Mouse (Mus musculus): ENCODE data around the gene Il4i1.

The Il4i1 gene

DNA sequence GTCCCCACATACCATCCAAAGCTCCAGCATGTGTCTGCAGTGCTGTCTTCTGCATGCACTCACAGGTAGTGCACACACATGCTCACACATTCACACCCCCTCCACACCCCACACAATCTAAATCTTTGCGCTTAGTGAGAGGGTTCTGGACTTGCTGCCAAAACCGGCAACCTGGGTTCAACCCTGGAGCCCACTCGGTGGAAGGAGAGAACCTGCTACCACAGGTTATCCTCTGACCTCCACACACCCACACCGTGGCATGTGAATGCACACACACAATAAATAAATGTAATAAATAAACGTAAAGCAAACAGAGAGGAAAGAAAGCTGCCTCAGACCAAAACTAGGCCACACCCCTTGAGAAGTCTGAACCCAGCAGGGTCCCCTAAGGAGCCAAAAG, 31.6 kb downstream of the Il4i1 start:
- no peaks in the 10 kb centered on the region for H3K27me3 ChIP-seq (ENCODE audit: insufficient read depth, low read length)
- TF ChIP-seq NANOG (IDR thresholded peaks at IDR 0.05; ENCODE audit: borderline replicate concordance, low read length), result no peak
- no peak for TF ChIP-seq CTCF (conservative IDR thresholded peaks at IDR 0.05; ENCODE audit: low read length)
- TF ChIP-seq POU5F1 (IDR thresholded peaks at IDR 0.05; ENCODE audit: borderline replicate concordance, low read length), result no peak
- no peaks in the 10 kb centered on the region for H3K9me3 ChIP-seq (ENCODE audit: low read length)
- H3K4me3 ChIP-seq (replicated peaks; ENCODE audit: low read length), result peak overlapping the region; percentile 94
- peaks cover 66% of the 10 kb centered on the region for H3K4me1 ChIP-seq (replicated peaks; ENCODE audit: low read depth, low read length)
- H3K36me3 ChIP-seq (ENCODE audit: insufficient read depth, low read length), result peaks cover 72% of the 10 kb centered on the region

DNA sequence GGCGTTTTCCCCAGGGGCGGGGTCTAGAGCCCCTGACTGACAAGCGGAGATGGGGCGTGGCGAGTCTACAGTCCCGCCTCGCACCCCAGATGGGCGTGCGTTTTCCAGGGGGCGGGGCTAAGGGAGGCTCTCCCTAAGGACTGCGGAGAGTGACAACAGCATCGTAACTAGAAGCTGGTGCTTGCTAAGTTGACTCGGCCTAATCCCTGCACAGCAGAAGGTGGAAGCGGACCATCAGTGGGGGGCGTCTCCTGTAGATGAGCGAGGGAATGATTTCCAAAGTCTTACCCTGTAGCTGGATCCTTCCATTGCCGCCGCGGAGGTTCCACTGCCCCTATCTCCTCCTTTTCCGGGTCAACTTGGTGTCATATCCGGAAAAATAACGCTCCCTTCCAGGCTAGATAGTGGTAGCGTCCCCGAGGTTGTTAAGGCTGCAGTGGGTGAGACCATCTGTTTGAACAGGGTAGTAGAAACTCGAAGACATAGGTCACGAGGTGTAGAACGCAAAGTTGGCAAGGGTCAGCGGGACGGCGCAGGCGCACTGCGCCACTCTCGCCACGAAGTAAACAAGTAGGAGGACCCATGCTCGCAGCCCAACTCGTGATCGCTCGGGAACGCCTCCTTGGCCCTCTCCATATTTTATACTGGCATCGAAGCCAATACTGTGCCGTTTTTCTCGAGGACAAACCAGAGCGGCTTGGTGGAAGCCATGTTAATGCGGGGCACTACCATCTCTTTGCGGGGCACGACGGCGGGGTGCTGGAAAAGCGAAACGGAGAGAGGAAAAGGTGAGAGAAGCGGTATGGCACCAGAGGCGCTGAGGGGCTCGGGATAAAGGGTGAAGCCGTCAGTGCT, 32.6 kb downstream of the Il4i1 start, which contains the start of the genes Akt1s1 and Tbc1d17:
Akt1s1 (plus strand) TSS at position 431 of the 855 bp plus-strand sequence.
Tbc1d17 (minus strand) TSS at position 519 of the 855 bp plus-strand sequence.
- TF ChIP-seq CTCF (conservative IDR thresholded peaks at IDR 0.05; ENCODE audit: low read length) (no peak), POU5F1 (IDR thresholded peaks at IDR 0.05; ENCODE audit: borderline replicate concordance, low read length) (no peak), NANOG (IDR thresholded peaks at IDR 0.05; ENCODE audit: borderline replicate concordance, low read length) (no peak)

DNA sequence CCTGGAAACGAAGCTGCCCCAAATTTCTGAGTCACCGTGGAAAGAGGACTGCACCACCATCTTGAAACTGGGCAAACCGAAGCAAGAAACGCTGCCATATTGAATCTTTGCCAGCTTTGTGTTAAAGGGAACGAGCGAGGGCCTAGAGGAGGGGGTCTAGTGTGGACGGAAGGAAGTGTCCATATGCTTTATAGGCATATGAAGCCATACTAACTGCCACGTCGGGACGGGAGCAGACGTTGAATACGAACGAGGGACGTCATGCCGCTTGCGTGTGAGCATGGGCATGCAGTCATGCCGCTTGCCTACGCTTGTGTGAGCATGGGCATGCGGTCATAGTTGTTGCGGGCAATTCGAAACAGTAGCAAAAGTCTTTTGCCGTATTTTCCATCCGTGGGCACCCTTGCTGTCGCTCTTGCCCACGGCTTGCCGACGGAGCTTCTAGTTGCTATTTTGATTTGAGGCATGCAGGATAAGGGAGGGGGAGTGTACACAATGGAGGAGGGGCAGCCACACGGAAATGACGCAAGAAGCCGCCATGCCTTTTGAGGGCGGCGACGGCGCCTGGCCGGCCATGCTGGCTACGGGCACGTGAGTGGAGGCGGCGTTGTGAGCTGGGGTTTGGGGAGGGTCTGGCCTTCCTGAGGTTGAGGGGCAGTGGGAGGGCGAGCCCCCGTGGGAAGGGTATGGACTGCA, 33.4 kb downstream of the Il4i1 start:
- Histone ChIP-seq H3K36me3 (ENCODE audit: insufficient read depth, low read length) (peaks cover 61% of the 10 kb centered on the region), H3K4me1 (replicated peaks; ENCODE audit: low read depth, low read length) (peaks cover 65% of the 10 kb centered on the region), H3K27me3 (ENCODE audit: insufficient read depth, low read length) (no peaks in the 10 kb centered on the region), H3K4me3 (replicated peaks; ENCODE audit: low read length) (peak overlapping the region; percentile 94), H3K9me3 (ENCODE audit: low read length) (no peaks in the 10 kb centered on the region)
- TF ChIP-seq POU5F1 (IDR thresholded peaks at IDR 0.05; ENCODE audit: borderline replicate concordance, low read length), result no peak
- no peak for TF ChIP-seq CTCF (conservative IDR thresholded peaks at IDR 0.05; ENCODE audit: low read length)
- TF ChIP-seq NANOG (IDR thresholded peaks at IDR 0.05; ENCODE audit: borderline replicate concordance, low read length), result no peak

More for the DNA sequence above, 32.6 kb downstream of the Il4i1 start, which contains the start of the genes Akt1s1 and Tbc1d17:
- Histone ChIP-seq H3K27me3 (ENCODE audit: insufficient read depth, low read length) (no peaks in the 10 kb centered on the region), H3K4me1 (replicated peaks; ENCODE audit: low read depth, low read length) (peaks cover 66% of the 10 kb centered on the region), H3K36me3 (ENCODE audit: insufficient read depth, low read length) (peaks cover 69% of the 10 kb centered on the region), H3K9me3 (ENCODE audit: low read length) (no peaks in the 10 kb centered on the region), H3K4me3 (replicated peaks; ENCODE audit: low read length) (peak within 1 kb of the TSS; percentile 94)

DNA sequence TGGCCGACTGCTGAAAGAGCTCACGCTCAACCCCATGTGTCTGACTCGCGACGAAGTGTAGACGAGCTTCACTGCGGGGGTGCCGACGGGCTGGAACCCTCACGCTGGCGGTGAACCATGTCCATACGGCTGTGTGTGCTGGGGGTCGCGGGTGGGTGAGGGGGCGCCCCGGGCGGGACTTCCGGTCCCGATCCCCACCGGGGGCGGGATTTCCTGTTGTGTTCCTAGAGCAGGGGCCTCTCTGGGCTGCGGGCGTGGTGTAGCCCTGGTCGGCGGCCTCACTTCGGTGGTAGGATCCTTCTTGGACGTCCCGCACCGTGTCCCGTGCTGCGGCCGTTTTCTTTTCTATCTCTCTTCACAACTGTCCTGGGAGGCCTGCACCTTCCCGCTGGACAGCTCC, 34.0 kb downstream of the Il4i1 start:
- TF ChIP-seq NANOG (IDR thresholded peaks at IDR 0.05; ENCODE audit: borderline replicate concordance, low read length) (no peak), POU5F1 (IDR thresholded peaks at IDR 0.05; ENCODE audit: borderline replicate concordance, low read length) (no peak), CTCF (conservative IDR thresholded peaks at IDR 0.05; ENCODE audit: low read length) (no peak)
- Histone ChIP-seq H3K9me3 (ENCODE audit: low read length) (no peaks in the 10 kb centered on the region), H3K4me3 (replicated peaks; ENCODE audit: low read length) (peak overlapping the region; percentile 94), H3K36me3 (ENCODE audit: insufficient read depth, low read length) (peaks cover 56% of the 10 kb centered on the region), H3K4me1 (replicated peaks; ENCODE audit: low read depth, low read length) (peaks cover 64% of the 10 kb centered on the region), H3K27me3 (ENCODE audit: insufficient read depth, low read length) (no peaks in the 10 kb centered on the region)

DNA sequence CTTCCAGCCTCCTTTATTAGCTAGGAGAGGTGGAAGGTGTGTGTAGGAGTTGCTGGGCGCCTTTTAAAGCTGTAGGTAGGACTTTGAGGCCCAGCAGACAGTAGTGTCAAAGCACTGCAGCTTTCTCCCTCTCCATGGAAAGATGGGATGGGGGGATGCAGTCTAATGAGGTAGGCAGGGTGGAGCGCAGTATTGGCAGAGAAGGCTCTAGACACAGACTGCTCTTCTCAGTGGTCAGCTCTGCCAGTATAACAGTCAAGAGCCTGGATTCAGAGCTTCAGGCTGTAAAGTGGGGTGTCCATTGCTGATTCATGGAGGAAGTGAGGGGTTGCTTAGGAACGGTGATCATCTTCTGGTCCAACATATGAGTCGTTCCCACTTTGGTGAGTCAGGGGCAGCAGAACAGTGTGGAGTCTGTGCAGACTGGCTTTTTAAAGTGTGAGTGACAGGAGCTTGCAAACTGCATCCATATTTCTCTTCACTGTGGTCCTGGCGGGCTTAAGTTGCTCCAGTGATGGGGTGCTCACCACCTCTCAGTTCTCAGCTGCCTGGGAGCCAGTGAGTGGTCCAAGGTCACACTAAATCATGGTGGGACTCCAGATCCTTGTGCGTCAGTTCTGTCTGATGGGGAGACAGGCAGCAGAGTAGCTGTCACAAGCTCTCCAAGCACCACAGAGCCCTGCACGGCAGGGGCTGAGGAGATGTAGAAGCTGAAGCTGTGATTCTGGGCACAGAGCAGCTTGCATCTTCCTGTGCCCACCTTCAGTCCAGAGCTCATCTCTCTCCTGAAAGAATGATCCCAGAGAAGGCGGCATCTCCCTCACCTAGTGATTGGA, 34.8 kb downstream of the Il4i1 start:
- TF ChIP-seq CTCF (conservative IDR thresholded peaks at IDR 0.05; ENCODE audit: low read length) (no peak), NANOG (IDR thresholded peaks at IDR 0.05; ENCODE audit: borderline replicate concordance, low read length) (no peak), POU5F1 (IDR thresholded peaks at IDR 0.05; ENCODE audit: borderline replicate concordance, low read length) (no peak)
- H3K9me3 ChIP-seq (ENCODE audit: low read length), result no peaks in the 10 kb centered on the region
- peaks cover 66% of the 10 kb centered on the region for H3K4me1 ChIP-seq (replicated peaks; ENCODE audit: low read depth, low read length)
- no peaks in the 10 kb centered on the region for H3K27me3 ChIP-seq (ENCODE audit: insufficient read depth, low read length)
- peaks cover 49% of the 10 kb centered on the region for H3K36me3 ChIP-seq (ENCODE audit: insufficient read depth, low read length)
- H3K4me3 ChIP-seq (replicated peaks; ENCODE audit: low read length), result peak overlapping the region; percentile 94

DNA sequence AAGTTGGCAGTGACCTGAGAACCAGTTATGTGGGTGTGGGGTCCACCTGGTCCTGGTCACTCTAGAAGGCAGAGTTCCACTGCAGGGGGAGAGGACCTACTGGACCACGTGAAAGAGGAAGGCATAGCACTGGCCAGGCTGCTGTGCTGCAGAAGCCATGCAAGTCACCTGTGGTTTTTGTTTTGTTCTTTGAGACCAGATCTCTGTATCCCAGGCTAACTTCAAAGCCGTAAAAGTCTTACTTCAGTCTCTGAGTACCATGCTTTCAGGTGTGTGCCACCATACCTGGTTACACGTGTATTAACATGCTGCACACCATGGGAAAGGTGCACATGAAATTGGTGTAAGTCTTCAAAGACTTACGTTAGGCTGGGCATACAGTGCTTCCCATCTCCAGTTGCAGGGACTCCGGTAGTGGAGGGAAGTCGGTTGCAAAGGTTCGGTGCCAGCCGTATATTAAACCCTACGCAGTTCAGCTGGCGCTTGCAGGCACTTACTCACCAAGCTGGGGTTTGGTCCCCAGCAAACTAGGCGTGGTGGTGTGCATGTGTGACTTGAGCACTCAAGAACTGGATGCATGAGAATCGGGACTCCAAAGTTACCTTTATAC, 35.5 kb downstream of the Il4i1 start:
- no peaks in the 10 kb centered on the region for H3K9me3 ChIP-seq (ENCODE audit: low read length)
- no peak for TF ChIP-seq NANOG (IDR thresholded peaks at IDR 0.05; ENCODE audit: borderline replicate concordance, low read length)
- no peak for TF ChIP-seq CTCF (conservative IDR thresholded peaks at IDR 0.05; ENCODE audit: low read length)
- no peak for TF ChIP-seq POU5F1 (IDR thresholded peaks at IDR 0.05; ENCODE audit: borderline replicate concordance, low read length)
- peaks cover 72% of the 10 kb centered on the region for H3K4me1 ChIP-seq (replicated peaks; ENCODE audit: low read depth, low read length)
- H3K36me3 ChIP-seq (ENCODE audit: insufficient read depth, low read length), result peaks cover 42% of the 10 kb centered on the region
- peak overlapping the region; percentile 94 for H3K4me3 ChIP-seq (replicated peaks; ENCODE audit: low read length)
- H3K27me3 ChIP-seq (ENCODE audit: insufficient read depth, low read length), result no peaks in the 10 kb centered on the region

DNA sequence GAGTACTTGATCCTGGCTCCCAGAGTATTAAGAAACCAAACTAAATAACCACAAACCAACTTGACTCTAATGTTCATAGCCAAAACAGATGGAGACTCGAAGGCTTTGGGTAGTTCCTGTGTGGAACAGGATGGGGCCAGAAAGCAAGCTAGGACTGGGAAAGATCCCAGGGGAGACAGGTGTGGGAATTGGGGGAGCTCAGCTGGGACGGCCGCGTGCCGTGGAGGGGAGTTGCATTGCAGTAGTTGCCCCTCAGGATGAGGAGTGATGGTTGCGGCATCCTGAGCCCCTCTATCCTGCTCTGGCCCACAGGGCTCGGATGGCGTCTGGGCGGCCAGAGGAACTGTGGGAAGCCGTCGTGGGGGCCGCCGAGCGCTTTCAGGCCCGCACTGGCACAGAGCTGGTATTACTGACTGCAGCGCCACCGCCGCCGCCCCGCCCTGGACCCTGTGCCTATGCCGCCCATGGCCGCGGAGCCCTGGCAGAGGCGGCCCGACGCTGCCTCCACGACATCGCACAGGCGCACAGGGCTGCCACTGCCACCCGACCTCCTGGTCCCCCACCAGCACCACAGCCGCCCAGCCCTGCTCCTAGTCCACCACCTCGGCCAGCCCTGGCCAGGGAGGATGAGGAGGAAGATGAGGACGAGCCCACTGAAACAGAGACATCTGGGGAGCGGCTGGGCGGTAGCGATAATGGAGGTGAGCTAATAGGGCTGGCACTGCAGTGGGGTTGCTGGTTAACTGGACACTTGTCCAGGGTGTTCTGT, 36.3 kb downstream of the Il4i1 start:
- Histone ChIP-seq H3K4me1 (replicated peaks; ENCODE audit: low read depth, low read length) (peaks cover 69% of the 10 kb centered on the region), H3K4me3 (replicated peaks; ENCODE audit: low read length) (peak overlapping the region; percentile 81), H3K27me3 (ENCODE audit: insufficient read depth, low read length) (no peaks in the 10 kb centered on the region), H3K36me3 (ENCODE audit: insufficient read depth, low read length) (peaks cover 37% of the 10 kb centered on the region), H3K9me3 (ENCODE audit: low read length) (no peaks in the 10 kb centered on the region)
- TF ChIP-seq CTCF (conservative IDR thresholded peaks at IDR 0.05; ENCODE audit: low read length) (no peak), POU5F1 (IDR thresholded peaks at IDR 0.05; ENCODE audit: borderline replicate concordance, low read length) (no peak), NANOG (IDR thresholded peaks at IDR 0.05; ENCODE audit: borderline replicate concordance, low read length) (no peak)
